Mouse (Mus musculus) kidney, adult 2 months (tissue): Measurements from ENCODE around the gene Gabarap. TPM values are rescaled to one million over a fixed set of nuclear protein-coding genes. Genes with fewer than 3 reads are reported as not detected.

Experiments used
- DNase-seq: peaks from one replicate; pipeline ENCODE4 v3.0.0; 2021
- H3K27ac ChIP-seq: fragments of 200-500 bp; 2 replicates; pipeline ENCODE4 v1.5.1; 2012; ENCODE audit warnings: low read depth, low read length, control low read depth, inconsistent platforms; ENCODE audit not compliant: insufficient read depth
- H3K27me3 ChIP-seq: fragments of 200-500 bp; replicated peaks from 2 replicates; pipeline ENCODE4 v1.6.1; 2012; ENCODE audit warnings: mild to moderate bottlenecking, moderate library complexity, low read length, inconsistent platforms; ENCODE audit not compliant: control insufficient read depth, insufficient read depth
- H3K36me3 ChIP-seq: fragments of 200-500 bp; 2 replicates; pipeline ENCODE4 v1.6.1; 2012; ENCODE audit warnings: mild to moderate bottlenecking, moderate library complexity, low read length, inconsistent platforms; ENCODE audit not compliant: control insufficient read depth, insufficient read depth
- H3K4me1 ChIP-seq: fragments of 200-500 bp; 2 replicates; pipeline ENCODE4 v1.6.1; 2011; ENCODE audit warnings: low read length; ENCODE audit not compliant: control insufficient read depth, insufficient read depth
- H3K4me3 ChIP-seq: fragments of 200-500 bp; 2 replicates; pipeline ENCODE4 v1.5.1; 2011; ENCODE audit warnings: mild to moderate bottlenecking, low read depth, low read length, control low read depth; ENCODE audit not compliant: insufficient read depth
- CTCF ChIP-seq: fragments of 200-500 bp; conservative IDR thresholded peaks from 2 replicates; pipeline ENCODE4 v1.5.1; 2011; ENCODE audit warnings: low read depth, mild to moderate bottlenecking, control low read depth, low read length, moderate library complexity, mixed read lengths; ENCODE audit not compliant: insufficient read depth, insufficient read length
- POLR2A ChIP-seq: fragments of 200-500 bp; IDR thresholded peaks from one replicate; pipeline ENCODE4 v1.6.1; 2011; ENCODE audit warnings: low read depth, low read length, control low read depth
- WGBS: fragments of 180-500 bp; shearing (Covaris S2); methylation state at CpG from one replicate; pipeline ENCODE4 v1.1.7; 2018; 5-methylcytosine and 5-hydroxymethylcytosine counted together
- polyA plus RNA-seq: library from polyadenylated mRNA; depleted of rRNA; stranded (reverse); fragments of >200 nt; gene quantifications from 2 replicates; pipeline ENCODE4 v1.2.3, GENCODE M21; 2012

The Gabarap gene
- polyA plus RNA-seq, 1 experiment, result 1,018 TPM

DNA sequence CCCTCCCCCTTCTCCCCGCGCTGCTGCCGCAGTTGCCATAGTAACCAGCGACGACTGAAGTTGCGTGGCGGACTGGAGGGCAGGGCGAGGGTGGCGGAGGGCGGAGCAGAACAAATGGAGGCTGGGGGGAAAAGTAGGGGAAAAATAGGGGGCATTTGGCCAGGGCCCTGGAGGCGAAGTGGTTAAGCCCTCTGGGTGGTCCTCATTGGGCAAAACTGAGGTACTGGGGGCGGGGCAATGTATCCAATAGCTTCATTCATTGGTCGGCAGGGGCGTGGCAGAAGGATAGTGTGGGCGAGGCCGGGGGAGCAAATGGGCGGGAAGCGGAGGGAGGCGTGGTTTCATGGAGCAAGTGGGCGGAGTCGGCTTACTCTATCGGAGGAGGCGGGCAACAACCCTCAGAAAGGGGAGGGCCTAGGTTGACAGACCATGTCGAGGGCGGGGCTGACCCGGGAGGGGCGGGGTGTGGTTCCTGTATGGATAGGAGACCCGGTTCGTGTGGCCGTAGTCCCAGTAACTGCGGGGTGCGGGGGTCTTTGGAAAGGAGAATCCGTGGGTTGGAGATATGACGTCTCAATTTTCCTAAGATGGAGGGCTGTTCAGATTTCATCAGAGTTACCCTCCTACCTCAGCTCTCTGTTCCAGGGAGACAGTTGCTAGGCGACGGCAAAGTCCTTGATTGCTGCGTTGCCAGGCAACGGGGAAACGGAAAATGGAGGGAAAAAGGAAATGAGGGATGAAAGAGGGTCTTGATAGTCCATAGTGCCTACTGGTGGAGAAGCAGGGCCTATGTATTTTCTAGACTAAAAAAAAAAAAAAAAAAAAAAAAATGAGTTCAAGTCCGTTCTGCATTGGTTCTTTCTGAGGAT lies 30.6 kb downstream of the Gabarap start:
- H3K36me3 ChIP-seq, result no peaks in the 10 kb centered on the region
- no peaks in the 10 kb centered on the region for H3K27me3 ChIP-seq
- 3% methylated on average over 40 of the region's 40 CpGs for WGBS
- peak; percentile 98 for DNase-seq
- 0 out of 2 replicates have a peak, but pooled peaks cover 4% of the 10 kb centered on the region for H3K4me1 ChIP-seq
- TF ChIP-seq CTCF, result no peak
- TF ChIP-seq POLR2A, result no peak
- H3K4me3 ChIP-seq, result peak overlapping the region; percentile 63
- H3K27ac ChIP-seq, result no peak overlapping the region

DNA sequence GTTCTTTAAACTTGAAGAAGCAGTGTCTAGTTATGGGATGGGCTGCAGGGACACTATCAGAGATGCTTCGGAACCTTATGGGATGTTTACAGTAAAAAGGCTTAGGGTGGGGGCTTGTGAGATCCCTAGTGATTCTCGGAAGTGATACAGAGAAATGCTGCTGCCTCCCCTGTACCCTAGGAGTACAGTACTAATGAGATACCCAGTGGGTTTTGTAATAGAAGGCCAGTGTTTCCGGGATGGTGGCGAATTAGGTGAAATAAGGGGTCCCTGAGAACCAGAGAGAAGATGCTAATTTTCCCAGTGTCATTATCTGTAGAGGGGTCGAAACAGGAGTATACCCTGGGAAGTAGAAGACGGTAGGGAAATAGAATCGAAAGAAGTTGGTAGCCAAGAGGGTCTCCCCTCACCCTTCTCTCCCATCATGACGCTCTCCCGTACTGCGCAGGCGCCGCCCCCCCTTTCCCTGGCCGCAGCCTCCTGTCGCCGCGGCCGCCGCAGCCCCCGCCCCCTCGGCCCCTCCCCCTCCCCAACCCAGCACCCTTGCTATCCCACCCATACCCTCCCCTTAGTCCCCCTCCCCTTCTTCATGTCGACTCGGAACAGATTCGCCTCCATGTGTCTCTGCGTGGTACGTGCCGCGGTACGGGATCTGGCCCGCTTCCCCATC lies 32.7 kb downstream of the Gabarap start:
- no peak for TF ChIP-seq POLR2A
- no peak overlapping the region for H3K27ac ChIP-seq
- 20% methylated on average over 25 of the region's 29 CpGs for WGBS
- DNase-seq, result no peak
- no peaks in the 10 kb centered on the region for H3K27me3 ChIP-seq
- no peak overlapping the region for H3K4me3 ChIP-seq
- H3K4me1 ChIP-seq, result 0 out of 2 replicates have a peak, but pooled peaks cover 4% of the 10 kb centered on the region
- H3K36me3 ChIP-seq, result no peaks in the 10 kb centered on the region

- no peak for DNase-seq
- TF ChIP-seq CTCF, result no peak
- TF ChIP-seq POLR2A, result no peak
- no peak overlapping the region for H3K4me3 ChIP-seq
- 0 out of 2 replicates have a peak, but pooled peaks cover 4% of the 10 kb centered on the region for H3K4me1 ChIP-seq
- WGBS, result 43% methylated on average over 6 of the region's 6 CpGs
- H3K36me3 ChIP-seq, result no peaks in the 10 kb centered on the region
- H3K27ac ChIP-seq, result no peak overlapping the region
- no peaks in the 10 kb centered on the region for H3K27me3 ChIP-seq
These were observed 33.2 kb downstream of the Gabarap start for GRCm38 (mm10) chr11:70024151-70024514.

DNA sequence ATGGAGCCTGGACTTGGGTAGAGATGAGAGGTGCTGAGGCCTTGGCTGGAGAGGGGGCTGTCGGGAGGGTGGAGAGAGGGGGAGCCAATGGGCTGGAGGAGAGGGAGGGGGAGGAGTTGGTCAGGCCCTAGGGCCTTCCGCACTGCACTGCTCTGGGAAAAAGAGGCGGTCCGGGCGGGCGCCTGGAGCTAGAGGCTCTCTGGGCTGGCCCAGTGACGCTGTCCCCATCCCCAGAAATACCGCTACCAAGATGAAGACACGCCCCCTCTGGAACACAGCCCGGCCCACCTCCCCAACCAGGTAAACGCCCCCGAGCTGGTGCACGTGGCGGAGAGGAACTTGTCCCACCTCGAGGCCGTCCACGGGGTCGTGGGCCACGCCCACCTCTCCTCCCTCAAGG lies 35.7 kb downstream of the Gabarap start:
- Histone ChIP-seq H3K36me3 (no peaks in the 10 kb centered on the region), H3K4me3 (no peak overlapping the region), H3K27ac (no peak overlapping the region), H3K27me3 (no peaks in the 10 kb centered on the region), H3K4me1 (no peaks in the 10 kb centered on the region)
- no peak for TF ChIP-seq CTCF
- no peak for TF ChIP-seq POLR2A
- DNase-seq, result peak; percentile 33
- WGBS, result 12% methylated on average over 19 of the region's 19 CpGs

DNA sequence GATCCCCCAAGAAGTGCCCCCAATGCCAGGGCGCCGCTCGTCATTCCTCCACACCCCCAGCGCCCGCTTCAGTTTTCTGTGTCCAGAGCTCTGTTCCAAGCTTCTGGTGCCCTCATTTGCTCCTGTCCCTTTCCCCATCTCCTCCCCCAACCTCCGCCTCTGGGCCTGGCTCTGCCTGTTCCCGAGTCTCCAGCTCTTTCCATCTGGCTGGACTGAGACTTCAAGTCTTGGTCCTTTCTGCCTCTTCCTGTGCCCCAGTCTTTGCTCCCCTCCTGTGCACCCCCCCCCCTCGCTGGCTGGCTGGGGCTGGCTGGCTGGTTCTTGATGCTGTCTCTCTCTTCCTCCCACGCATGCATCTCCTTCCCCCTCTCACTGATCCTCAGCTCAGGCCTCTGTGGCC lies 36.5 kb downstream of the Gabarap start:
- Histone ChIP-seq H3K4me3 (no peak overlapping the region), H3K27me3 (no peaks in the 10 kb centered on the region), H3K27ac (no peak overlapping the region), H3K36me3 (no peaks in the 10 kb centered on the region), H3K4me1 (no peaks in the 10 kb centered on the region)
- TF ChIP-seq POLR2A, result no peak
- no peak for TF ChIP-seq CTCF
- no peak for DNase-seq
- WGBS, result 45% methylated on average over 9 of the region's 9 CpGs

- TF ChIP-seq CTCF (no peak), POLR2A (no peak)
- no peak overlapping the region for H3K4me3 ChIP-seq
- WGBS, result 24% methylated on average over 12 of the region's 12 CpGs
- DNase-seq, result no peak
- H3K36me3 ChIP-seq, result no peaks in the 10 kb centered on the region
- H3K27me3 ChIP-seq, result no peaks in the 10 kb centered on the region
- H3K27ac ChIP-seq, result no peak overlapping the region
- H3K4me1 ChIP-seq, result no peaks in the 10 kb centered on the region
These were observed 37.6 kb downstream of the Gabarap start for GRCm38 (mm10) chr11:70028401-70029129.
